Mouse (Mus musculus) c-Kit-positive CD71-positive TER-119-positive erythroid progenitor cells, embryonic 14.5 days (primary cell): ENCODE data around the gene Ccdc113.
A peak's percentile ranks its signal among the peaks of the same experiment; 100 is the strongest.

ENCODE experiments used
- DNase-seq: peaks from one replicate; pipeline ENCODE4 v3.0.0-alpha.2; 2013; ENCODE audit warnings: low spot score

The Ccdc113 gene

DNA sequence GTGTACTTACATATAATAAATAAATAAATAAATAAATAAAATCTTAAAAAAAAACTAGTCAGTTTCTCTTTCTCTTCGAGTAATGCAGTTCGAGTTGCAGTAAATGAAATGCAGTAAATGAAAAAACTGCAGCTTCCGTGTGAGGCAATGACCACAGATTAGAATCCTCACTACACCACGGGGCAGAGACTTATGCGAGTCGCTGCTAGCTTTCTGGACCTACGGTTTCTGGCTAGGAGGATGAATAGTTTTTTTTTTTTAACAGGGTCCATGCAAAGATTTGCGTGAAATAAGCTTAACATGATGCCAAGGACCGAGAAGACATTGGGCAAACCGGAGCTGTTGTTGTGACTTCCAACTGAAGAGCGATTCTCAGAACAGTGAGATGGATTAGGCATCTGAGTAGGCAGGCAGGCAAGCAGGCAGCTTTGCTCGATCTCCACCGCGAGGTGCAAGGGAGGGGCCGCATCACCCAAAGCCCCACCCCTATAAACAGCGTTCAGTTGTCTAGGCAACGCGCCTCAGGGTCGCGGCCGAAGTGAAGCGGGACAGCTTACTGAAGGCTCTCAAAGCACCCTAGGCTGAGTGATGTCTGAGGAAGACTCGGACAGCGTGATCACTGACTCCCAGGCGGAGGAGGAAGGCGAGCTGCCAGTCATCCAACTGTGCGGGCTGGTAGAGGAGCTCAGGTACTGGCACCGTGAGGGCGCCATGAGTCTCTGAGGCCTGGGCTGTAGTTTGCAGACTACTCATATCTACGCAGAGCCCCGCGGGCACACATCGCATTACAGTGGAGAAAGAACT, at the start of gene Ccdc113:
Gene Ccdc113 (plus strand): TSS at position 502 of the 804 bp plus-strand sequence.
- DNase-seq = peak; percentile 14

DNA sequence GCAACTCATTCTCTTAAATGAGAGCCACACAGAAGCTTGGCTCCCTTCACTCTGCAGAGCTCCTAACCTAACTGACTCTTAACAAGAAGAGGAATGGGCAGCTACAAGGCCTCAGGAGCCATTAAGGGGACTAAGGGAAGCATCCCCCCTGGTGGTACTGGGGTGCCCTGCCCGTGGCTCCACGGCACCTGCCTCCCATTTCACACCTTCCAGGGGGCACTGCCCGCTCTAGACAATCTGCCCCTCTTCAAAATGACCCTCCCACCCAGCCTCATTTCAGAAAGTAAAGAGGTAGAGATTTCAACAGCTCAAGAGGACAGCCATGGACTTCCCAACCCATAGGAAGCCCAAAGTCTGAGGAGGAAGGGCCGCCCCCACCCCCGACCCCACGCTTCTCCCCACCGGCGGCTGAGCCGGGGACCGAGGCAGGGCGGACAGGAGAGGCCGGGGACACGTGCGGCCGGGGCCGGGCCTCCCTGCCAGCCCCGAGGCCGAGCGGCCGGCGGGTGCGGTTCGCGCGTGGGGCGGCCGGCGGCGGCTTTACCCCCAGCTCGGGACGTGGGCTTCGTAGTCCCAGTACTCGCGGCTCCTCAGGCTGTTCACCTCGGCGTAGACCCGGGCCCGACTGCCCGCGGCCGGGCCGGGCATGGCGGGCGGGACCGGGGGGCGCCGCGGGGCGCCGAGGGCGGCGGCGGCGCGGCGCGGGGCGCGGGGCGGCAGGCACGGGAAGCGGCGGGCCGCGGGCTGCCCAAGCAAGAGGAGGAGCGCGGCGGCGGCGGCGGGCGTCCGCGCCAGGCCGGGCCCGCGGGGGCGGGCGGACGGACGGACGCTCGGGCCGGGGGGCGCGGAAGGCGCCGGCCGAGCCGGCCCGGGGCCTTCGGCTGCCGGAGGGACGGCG, 45.8 kb upstream of the Ccdc113 start:
- DNase-seq = peak; percentile 16

DNA sequence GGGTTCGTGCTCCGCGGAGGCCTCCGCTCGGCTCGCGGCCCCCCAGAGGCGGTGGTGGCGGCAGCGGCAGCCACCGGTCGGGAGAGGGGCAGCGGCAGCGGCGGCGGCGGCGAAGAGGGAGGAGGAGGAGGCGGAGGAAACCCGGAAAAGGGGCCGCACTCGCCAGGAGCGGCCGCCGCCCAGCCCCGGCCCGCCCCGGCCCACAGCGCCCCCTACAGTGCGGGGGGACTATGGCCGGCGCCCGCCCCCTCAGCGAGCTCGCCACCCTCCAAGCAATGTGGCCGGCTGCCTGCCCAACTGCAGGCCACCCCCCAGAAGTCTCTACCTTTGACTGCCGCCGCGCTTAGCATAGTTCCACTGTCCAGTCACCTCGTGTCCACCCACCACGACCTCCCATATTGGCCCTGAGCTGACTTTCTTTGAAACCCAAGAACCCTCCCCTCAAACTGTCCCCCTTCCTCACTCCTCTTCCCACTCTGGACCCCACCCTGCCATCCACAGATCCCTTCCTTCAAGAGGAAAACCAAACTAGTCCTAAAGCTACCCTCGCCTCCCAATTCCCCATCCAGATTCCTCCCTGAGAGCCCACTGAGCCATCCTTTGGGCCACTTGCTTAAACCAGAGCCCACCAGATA, 45.1 kb upstream of the Ccdc113 start:
- peak; percentile 75 for DNase-seq

- no peak for DNase-seq
Measured at GRCm38 (mm10) chr8:95490006-95490405, 43.9 kb upstream of the Ccdc113 start, which contains the start of gene Csnk2a2. Csnk2a2 (minus strand) TSS chr8:95490039.

GRCm38 (mm10) chr8:95492057-95492456, 41.8 kb upstream of the Ccdc113 start:
- DNase-seq = no peak

DNA sequence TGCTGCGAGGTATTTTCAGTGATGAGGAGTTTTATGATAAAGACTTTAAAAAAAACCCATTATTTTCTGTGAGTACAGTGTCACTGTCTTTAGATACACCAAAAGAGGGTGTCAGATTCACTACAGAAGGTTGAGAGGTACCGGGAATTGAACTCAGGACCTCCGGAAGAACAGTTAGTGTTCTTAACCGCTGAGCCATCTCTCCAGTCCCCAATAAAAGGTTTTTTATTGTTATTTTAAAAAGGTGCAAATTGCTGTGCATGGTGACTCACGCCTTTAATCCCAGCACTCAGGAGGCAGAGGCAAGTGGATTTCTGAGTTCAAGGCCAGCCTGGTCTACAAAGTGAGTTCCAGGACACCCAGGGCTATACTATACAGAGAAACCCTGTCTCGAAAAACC, 38.4 kb upstream of the Ccdc113 start:
- no peak for DNase-seq

DNA sequence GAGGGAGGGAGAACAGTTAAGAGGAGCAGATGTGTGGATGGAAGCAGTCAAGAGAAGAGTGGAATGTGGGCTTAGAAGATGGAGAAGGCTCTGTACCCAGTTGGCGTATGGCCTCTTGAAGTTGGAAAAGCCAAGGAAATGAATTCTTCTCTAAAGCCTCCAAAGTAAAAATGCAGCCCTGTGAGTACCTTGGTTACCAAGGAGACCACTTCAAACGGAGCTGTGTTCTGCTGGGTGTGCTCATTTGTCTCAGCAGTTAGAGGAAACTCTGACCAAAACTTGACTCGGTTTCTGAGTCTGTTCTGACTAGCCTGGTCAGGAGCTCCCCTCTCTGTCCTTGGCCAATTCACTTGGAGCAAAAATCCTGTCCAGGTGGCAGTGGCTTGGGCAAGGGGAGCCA, 37.5 kb upstream of the Ccdc113 start:
- DNase-seq = no peak

- no peak for DNase-seq
Measured at GRCm38 (mm10) chr8:95497821-95498220, 36.1 kb upstream of the Ccdc113 start.

DNA sequence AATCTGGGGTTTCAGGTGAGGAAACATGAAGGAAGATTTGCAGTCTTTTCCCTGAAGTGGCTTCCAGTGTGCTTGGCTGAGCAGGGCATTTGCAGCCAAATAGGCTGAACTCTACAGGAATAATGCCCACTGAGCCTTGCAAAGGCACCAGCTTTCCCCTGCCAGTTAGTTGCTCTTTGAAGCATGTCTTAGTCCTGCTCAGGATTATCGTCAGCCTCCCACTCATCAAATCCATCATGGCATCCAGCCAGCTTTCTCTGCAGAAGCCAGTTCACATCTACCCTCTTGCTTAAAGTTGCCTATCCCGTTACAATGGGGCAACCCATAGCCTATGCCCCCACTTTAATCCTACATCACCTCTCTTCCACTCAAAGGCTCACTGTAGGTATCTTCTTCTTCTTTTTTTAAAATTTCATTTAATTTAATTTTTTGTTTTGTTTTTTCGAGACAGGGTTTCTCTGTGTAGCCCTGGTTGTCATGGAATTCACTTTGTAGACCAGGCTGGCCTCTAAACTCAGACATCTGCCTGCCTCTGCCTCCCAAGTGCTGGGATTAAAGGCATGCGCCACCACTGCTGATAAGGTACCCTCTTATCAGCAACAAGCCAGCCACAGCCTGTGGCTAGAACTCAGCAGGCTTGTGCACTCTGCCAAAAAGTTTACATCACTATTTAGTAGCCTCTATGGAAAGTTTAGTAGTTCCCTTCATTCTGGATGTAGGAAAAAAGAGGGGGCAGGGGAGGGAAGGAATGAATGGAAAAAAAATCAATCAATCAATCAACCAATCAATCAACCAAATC, 34.4 kb upstream of the Ccdc113 start:
- no peak for DNase-seq

- no peak for DNase-seq
Measured at GRCm38 (mm10) chr8:95500436-95500835, 33.4 kb upstream of the Ccdc113 start.

DNA sequence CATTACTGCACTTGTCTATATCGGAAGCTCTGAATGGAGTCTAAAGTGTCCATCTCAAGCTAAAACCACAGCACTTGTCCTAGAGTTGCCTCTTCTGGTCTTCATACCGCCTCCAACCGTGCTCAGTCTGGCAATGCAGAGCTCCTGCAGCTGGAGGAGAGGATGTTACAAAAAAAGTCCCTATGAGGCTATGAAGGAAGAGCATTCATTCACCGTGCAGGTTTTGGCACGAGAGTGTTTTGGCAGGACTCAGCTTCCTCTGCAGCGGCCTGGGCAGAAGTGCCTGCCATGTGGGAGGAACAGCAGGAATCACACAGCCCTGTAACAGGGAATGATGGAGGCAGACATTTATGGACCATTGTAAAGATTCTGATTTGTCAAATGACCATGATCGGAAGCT, 31.5 kb upstream of the Ccdc113 start:
- no peak for DNase-seq

- no peak for DNase-seq
Measured at GRCm38 (mm10) chr8:95504835-95505234, 29.1 kb upstream of the Ccdc113 start.

DNA sequence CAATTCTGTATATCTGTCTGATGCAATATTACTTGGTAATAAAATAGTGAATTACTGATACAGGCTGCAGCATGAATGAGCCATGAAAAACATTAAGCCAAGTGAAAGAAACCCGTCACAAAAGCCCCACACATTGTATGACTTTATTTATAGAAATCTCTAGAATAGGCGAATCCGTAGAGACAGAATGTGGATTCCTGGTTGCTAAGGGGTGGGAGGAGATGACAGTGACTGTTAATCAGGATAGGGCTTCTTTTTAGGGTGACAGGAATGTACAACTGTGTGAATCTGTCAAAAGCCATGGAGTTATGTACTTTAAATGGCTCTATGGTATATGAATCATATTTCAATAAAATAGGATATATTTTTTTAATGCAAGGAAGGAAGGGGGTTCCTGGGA, 28.3 kb upstream of the Ccdc113 start:
- no peak for DNase-seq

DNA sequence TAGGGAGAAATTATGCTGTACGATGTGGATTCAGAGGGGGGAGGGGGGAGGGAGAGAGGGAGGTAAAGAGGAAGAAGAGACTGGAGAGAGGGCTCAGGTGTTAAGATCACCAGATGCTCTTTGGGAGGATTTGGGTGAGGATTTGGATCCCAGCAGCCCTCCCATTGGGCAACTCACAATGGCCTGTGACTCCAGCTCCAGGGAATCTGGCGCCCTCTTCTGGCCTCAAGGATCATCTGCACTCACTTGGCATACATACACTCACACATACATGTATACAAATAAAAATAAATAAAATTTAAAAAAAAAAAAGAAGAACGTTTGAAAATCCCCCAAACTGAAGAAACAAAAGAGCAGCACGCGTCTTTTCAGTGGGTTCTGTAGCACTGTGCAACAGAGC, 27.6 kb upstream of the Ccdc113 start:
- no peak for DNase-seq

- no peak for DNase-seq
Measured at GRCm38 (mm10) chr8:95512257-95512656, 21.6 kb upstream of the Ccdc113 start.

DNA sequence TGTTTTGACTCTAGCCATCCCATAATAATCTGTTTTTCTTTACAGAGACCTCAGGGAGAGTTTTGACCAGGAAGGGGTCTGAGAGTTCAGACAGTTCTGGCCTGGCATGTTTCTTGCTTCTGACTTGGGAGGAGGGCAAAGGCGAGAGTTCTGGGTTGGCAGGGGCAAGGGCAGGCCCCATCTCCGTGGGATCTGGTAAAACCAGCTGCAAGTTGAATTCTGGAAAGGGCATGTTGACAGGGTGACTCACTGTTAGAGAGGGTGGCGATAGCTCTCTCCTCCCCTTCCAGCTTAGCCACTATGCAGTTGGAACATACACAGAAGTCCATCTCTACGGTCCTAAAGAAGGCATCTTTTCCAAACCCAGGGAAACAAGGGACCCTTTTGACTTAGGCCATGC, 20.7 kb upstream of the Ccdc113 start:
- no peak for DNase-seq

- DNase-seq = no peak
Measured at GRCm38 (mm10) chr8:95516928-95517327, 17.0 kb upstream of the Ccdc113 start.

- no peak for DNase-seq
Measured at GRCm38 (mm10) chr8:95523991-95524390, 9.9 kb upstream of the Ccdc113 start.

DNA sequence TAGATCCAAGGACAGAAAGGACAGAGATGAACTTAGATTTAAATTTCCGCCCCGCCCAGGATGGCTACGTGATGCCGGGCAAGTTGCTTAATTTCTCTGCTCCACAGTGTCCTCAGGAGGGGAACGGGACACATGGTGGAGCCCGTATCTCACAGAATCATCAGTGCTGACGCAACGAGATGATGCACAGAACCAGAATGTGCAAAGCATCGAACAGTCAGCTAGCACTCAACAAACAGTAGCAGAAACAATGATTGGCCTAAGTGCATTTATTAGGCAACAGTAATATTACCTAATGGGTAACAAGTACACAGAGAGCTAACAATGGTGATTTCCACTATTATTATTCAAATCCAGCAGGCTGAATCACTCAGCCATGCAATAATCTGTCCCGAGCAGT, 5.7 kb upstream of the Ccdc113 start:
- DNase-seq = no peak

DNA sequence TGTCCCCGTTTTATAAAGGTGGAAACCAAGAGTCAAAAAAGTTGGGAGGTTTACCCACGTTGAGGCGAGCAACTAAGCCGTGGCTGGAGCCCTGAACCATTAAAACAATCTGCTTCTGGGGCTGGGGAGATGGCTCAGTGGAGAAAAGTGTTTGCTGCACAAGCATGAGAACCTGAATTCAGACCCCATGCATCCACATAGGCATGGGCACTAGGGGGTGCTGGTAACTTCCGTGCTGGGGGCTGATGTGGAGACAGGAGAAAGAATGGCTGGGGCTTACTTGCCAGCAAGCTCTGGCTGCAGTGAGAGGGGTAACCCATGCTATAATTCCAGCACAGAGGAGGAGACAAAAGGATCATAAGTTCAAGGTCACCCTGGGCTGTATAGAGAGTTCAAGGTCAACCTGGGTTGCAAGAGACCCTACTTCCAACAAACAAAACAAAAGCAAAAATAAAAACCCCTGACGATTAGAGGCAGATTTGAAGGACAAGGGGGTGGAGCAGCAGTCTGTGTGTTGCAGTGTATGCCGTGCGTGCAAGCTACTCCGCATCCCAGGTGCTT, 5.1 kb upstream of the Ccdc113 start:
- DNase-seq = no peak

DNA sequence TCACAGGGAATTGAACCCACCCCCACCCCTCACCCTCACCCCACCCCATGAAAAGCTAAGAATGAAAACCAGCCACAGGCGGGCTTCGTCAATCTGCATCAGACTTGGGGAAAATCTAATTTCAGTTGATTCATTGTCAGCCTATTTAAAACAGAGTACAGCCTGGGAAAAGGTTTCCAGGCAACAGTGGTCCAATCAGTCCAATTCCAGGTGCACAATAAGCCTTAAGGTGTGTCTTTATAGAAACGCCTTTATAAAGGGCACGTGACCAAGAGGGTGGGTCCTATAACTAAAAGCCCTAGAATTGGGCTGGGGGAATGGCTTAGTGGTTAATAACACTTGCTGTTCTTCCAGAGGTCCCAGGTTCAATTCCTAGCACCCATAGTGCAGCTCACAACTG, 1.7 kb upstream of the Ccdc113 start:
- DNase-seq = no peak
